Mouse (Mus musculus): Measurements from ENCODE around the gene Faah. TPM values are rescaled to one million over a fixed set of nuclear protein-coding genes. Genes with fewer than 3 reads are reported as not detected.
A peak's percentile ranks its signal among the peaks of the same experiment; 100 is the strongest.

Gene Faah
- polyA plus RNA-seq, 1 experiment from 2014 or later: 48.2 TPM

- 82% methylated on average over 2 of the region's 2 CpGs for WGBS
- ATAC-seq: peak; percentile 71
- Histone ChIP-seq H3K4me1 (replicated peaks) (no peaks in the 10 kb centered on the region), H3K27ac (no peak overlapping the region), H3K9me3 (no peaks in the 10 kb centered on the region), H3K36me3 (peaks cover 4% of the 10 kb centered on the region; the same call in 1 of the 2 replicates), H3K4me2 (replicated peaks) (no peak overlapping the region), H3K27me3 (replicated peaks) (no peaks in the 10 kb centered on the region), H3K9ac (no peak overlapping the region), H3K4me3 (replicated peaks) (no peak overlapping the region)
Measured at GRCm38 (mm10) chr4:116040466-116040865, 22.7 kb upstream of the Faah start.

- Histone ChIP-seq H3K9ac (no peak overlapping the region), H3K4me1 (replicated peaks) (no peaks in the 10 kb centered on the region), H3K4me3 (replicated peaks) (no peak overlapping the region), H3K9me3 (no peaks in the 10 kb centered on the region), H3K27me3 (replicated peaks) (no peaks in the 10 kb centered on the region), H3K27ac (no peak overlapping the region), H3K36me3 (peaks cover 11% of the 10 kb centered on the region), H3K4me2 (replicated peaks) (no peak overlapping the region)
- 88% methylated on average over 5 of the region's 5 CpGs for WGBS
- ATAC-seq: no peak
Measured at GRCm38 (mm10) chr4:116033374-116033773, 15.6 kb upstream of the Faah start.

DNA sequence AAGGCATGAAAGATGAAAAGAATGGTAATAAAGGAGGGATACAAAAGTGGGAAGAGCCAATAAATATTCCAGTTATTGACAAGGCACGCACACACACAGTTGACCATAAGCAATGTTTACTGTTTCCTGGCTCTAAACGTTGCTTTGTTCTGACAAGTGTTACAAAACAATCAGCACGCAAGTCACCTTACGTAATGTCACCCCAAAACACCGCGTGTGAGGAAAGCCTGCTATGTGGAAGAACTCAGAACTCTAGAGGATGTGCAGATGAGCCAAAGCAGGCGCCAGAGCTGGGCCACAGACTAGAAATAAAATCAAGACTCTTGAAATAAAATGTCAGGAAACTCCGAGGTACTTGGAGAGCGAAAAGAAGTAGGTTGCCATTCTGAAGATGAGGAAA, 15.2 kb upstream of the Faah start:
- no peak for ATAC-seq
- 89% methylated on average over 9 of the region's 9 CpGs for WGBS
- Histone ChIP-seq H3K36me3 (peaks cover 11% of the 10 kb centered on the region), H3K9ac (no peak overlapping the region), H3K9me3 (no peaks in the 10 kb centered on the region), H3K4me1 (replicated peaks) (no peaks in the 10 kb centered on the region), H3K27ac (no peak overlapping the region), H3K27me3 (replicated peaks) (no peaks in the 10 kb centered on the region), H3K4me2 (replicated peaks) (no peak overlapping the region), H3K4me3 (replicated peaks) (no peak overlapping the region)

DNA sequence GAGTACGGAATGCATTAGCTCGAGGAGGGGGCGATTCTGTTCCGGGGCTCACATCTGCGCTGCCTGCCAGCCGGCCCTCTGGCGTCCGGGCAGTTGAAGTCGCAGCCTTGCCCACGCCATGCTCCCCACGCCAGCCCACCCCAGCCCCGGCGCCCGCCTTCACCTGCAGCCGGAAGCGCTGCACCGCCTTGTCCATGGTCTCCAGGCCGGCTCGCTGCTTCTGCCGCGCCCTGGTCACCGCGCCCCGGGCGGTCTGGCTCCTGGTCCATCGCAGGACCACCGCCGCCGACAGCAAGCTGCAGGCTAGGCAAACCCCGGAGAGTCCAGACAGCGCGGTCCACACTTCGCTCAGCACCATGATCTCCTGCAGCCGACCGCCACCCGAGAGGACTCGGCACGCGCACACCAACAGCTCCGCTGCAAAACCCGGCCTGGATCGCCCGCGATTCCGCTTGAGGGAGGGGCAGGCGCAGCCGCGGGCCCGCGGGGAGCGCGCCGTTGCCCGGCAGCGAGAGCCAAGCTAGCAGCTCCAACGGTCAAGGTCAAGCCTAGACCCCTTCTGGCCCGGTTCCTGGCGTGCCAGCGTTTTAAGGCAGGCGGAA, 325 bp downstream of the Faah start:
- peak overlapping the region; percentile 67 for H3K9ac ChIP-seq
- WGBS: under 1% methylated on average over 60 of the region's 60 CpGs
- peaks cover 8% of the 10 kb centered on the region; the same call in 1 of the 2 replicates for H3K4me1 ChIP-seq (replicated peaks)
- peak overlapping the region; percentile 96 for H3K4me2 ChIP-seq (replicated peaks)
- H3K27me3 ChIP-seq (replicated peaks): peaks cover 17% of the 10 kb centered on the region
- H3K27ac ChIP-seq: peak overlapping the region; percentile 76
- no peaks in the 10 kb centered on the region for H3K9me3 ChIP-seq
- H3K36me3 ChIP-seq: no peaks in the 10 kb centered on the region
- ATAC-seq: peak; percentile 80
- peak overlapping the region; percentile 61 for H3K4me3 ChIP-seq (replicated peaks)

DNA sequence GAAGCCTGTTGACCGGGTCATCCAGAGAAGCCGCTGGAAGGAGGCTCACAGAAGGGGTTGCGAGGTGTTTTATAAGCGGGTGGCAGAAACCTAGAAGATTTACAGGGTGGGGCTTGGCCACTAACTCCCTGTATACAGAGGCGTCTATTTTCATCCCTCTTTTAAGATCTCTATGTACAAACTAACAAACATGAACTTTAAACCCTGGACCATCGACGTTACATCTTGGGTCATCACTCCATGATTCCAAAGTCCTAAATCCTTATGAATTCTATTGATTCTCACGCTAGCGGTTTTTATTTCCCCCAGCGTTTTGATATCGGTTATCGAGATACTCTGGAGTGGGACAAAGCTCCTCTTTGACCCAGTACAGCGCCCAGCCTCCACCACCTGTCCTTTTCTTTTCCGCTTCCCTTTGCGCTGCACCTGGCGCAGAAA, 845 bp downstream of the Faah start:
- peaks cover 17% of the 10 kb centered on the region for H3K27me3 ChIP-seq (replicated peaks)
- H3K9ac ChIP-seq: peak overlapping the region; percentile 67

GRCm38 (mm10) chr4:116016396-116016795, 1.3 kb downstream of the Faah start:
- no peak for ATAC-seq
- no peak overlapping the region for H3K27ac ChIP-seq
- no peaks in the 10 kb centered on the region for H3K9me3 ChIP-seq
- peaks cover 8% of the 10 kb centered on the region; the same call in 1 of the 2 replicates for H3K4me1 ChIP-seq (replicated peaks)
- WGBS: 42% methylated on average over 3 of the region's 3 CpGs
- no peaks in the 10 kb centered on the region for H3K36me3 ChIP-seq
- H3K4me3 ChIP-seq (replicated peaks): peak overlapping the region; percentile 61
- H3K4me2 ChIP-seq (replicated peaks): peak overlapping the region; percentile 96
- no peak overlapping the region for H3K9ac ChIP-seq
- peaks cover 17% of the 10 kb centered on the region for H3K27me3 ChIP-seq (replicated peaks)

More for the DNA sequence above, 845 bp downstream of the Faah start:
- H3K4me3 ChIP-seq (replicated peaks): peak overlapping the region; percentile 61
- peaks cover 8% of the 10 kb centered on the region; the same call in 1 of the 2 replicates for H3K4me1 ChIP-seq (replicated peaks)
- peak overlapping the region; percentile 76 for H3K27ac ChIP-seq
- 6% methylated on average over 16 of the region's 16 CpGs for WGBS
- H3K9me3 ChIP-seq: no peaks in the 10 kb centered on the region
- H3K4me2 ChIP-seq (replicated peaks): peak overlapping the region; percentile 96
- H3K36me3 ChIP-seq: no peaks in the 10 kb centered on the region
- ATAC-seq: peak; percentile 37

DNA sequence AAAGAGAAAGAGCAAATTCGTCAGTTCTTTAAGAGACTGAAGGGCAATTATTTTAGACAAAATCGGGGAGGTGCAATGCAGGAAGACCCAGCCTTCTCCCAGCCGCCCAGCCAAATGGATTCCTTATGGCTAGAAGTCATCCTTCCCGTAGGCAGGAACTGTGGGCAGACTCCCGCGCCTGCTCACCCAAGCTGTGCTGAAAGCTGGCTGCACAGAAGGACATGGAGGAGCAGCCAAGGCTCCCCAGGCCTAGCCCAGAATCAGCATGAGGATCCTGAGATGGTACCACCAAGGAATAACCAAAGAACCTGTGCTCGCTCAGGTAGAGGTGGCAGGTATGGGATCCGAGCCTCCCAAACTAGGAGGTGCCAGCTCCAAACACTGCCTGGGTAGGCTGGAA, 1.7 kb downstream of the Faah start:
- peak overlapping the region; percentile 61 for H3K4me3 ChIP-seq (replicated peaks)
- WGBS: 67% methylated on average over 8 of the region's 8 CpGs
- no peaks in the 10 kb centered on the region for H3K9me3 ChIP-seq
- H3K36me3 ChIP-seq: no peaks in the 10 kb centered on the region
- peaks cover 17% of the 10 kb centered on the region for H3K27me3 ChIP-seq (replicated peaks)
- no peak overlapping the region for H3K9ac ChIP-seq
- H3K27ac ChIP-seq: no peak overlapping the region
- ATAC-seq: no peak
- H3K4me1 ChIP-seq (replicated peaks): peaks cover 8% of the 10 kb centered on the region; the same call in 1 of the 2 replicates
- peak overlapping the region; percentile 96 for H3K4me2 ChIP-seq (replicated peaks)

DNA sequence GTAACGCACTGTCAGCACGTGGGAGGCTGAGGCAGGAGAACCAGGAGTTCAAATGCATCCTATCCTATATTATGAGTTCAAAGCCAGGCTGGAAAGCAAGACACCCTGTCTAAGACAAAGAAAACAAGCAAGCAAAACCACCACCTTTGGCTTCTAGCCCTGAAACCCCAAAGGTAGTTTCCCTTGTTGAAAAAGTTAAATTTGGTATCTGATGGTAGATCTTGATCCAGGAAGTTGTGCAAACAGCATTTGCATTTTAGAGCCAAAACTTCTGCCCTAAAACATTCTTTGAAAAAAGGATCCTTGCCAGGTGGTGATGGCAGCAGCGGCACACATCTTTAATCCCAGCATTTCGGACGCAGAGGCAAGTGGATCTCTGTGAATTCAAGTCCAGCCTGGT, 2.2 kb downstream of the Faah start:
- no peak overlapping the region for H3K9ac ChIP-seq
- H3K27ac ChIP-seq: no peak overlapping the region
- ATAC-seq: no peak
- H3K4me3 ChIP-seq (replicated peaks): no peak overlapping the region
- H3K4me2 ChIP-seq (replicated peaks): peak overlapping the region; percentile 96; the same call in 1 of the 2 replicates
- no peaks in the 10 kb centered on the region for H3K36me3 ChIP-seq
- no peaks in the 10 kb centered on the region for H3K9me3 ChIP-seq
- peaks cover 17% of the 10 kb centered on the region for H3K27me3 ChIP-seq (replicated peaks)
- peaks cover 8% of the 10 kb centered on the region; the same call in 1 of the 2 replicates for H3K4me1 ChIP-seq (replicated peaks)
- 82% methylated on average over 5 of the region's 5 CpGs for WGBS

- Histone ChIP-seq H3K27me3 (replicated peaks) (0 out of 2 replicates have a peak, but pooled peaks cover 3% of the 10 kb centered on the region), H3K4me2 (replicated peaks) (no peak overlapping the region), H3K4me3 (replicated peaks) (no peak overlapping the region), H3K9ac (no peak overlapping the region), H3K36me3 (no peaks in the 10 kb centered on the region), H3K9me3 (no peaks in the 10 kb centered on the region), H3K4me1 (replicated peaks) (0 out of 2 replicates have a peak, but pooled peaks cover 2% of the 10 kb centered on the region), H3K27ac (no peak overlapping the region)
- ATAC-seq: no peak
- 62% methylated on average over 8 of the region's 8 CpGs for WGBS
Measured at GRCm38 (mm10) chr4:116010186-116010585, 7.5 kb downstream of the Faah start.

DNA sequence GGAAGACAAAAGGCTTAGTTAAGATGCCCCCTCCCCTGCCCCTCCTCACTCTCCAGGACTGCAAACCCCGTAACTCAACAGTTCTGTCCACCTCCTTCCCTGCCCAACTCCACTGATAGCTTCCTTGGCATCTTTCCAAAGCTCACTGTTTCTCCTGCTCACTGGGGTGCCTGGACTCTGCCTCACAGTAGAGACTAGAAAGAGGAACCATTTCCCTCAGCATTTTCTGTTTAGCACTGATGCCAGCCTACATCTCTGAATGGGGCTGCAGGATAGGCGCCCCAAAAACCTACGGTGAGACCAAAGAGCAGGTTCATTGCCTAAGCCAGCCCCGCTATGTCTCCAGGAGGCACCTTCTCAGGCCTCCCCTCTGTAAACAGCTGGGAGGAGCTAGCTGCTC, 16.5 kb downstream of the Faah start:
- 74% methylated on average over 4 of the region's 4 CpGs for WGBS
- Histone ChIP-seq H3K27me3 (replicated peaks) (no peaks in the 10 kb centered on the region), H3K4me3 (replicated peaks) (no peak overlapping the region), H3K27ac (no peak overlapping the region), H3K4me2 (replicated peaks) (no peak overlapping the region), H3K36me3 (0 out of 2 replicates have a peak, but pooled peaks cover 2% of the 10 kb centered on the region), H3K9me3 (no peaks in the 10 kb centered on the region), H3K4me1 (replicated peaks) (no peaks in the 10 kb centered on the region), H3K9ac (no peak overlapping the region)
- no peak for ATAC-seq

DNA sequence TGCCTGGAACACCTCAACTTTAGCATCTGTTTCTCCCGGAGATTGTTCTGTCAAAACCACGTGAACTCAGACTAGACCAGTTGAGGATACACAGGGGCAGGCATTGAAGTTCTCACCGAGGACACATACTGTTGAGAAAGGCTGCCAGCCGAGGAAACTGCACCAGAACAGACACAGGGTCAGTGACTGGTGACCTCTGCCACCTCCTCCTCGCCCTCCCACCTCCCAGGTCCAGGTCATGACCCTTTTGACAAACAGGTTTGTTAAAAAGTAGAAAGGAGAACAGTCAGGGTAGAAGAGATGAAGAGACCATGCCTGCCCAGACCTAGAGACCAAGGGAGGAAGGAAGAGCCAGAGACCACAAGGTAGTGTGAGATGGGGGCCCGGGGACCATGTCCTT, 17.1 kb downstream of the Faah start:
- Histone ChIP-seq H3K9ac (no peak overlapping the region), H3K4me2 (replicated peaks) (no peak overlapping the region), H3K27me3 (replicated peaks) (no peaks in the 10 kb centered on the region), H3K4me3 (replicated peaks) (no peak overlapping the region), H3K4me1 (replicated peaks) (no peaks in the 10 kb centered on the region), H3K36me3 (0 out of 2 replicates have a peak, but pooled peaks cover 2% of the 10 kb centered on the region), H3K9me3 (no peaks in the 10 kb centered on the region), H3K27ac (no peak overlapping the region)
- 36% methylated on average over 6 of the region's 6 CpGs for WGBS
- no peak for ATAC-seq

DNA sequence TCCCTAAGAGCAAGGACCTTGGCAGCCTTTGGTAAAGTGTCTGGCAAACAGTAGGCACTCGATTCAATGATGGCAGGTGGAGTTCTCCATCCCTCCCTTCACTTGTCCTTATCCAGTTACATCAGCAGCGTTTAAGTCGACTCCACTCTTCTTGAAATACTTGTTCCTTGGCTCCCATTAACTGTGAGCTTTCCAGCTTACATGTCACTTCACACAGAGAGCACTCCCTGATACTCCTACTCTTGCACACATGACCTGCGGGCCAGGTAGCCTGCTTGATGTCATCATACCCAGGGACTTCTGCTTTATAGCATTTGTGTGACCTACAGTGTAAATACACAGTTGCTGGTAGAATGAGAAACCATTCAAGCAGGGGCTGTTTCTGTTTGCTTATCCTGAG, 21.0 kb downstream of the Faah start:
- Histone ChIP-seq H3K27ac (no peak overlapping the region), H3K9ac (no peak overlapping the region), H3K4me3 (replicated peaks) (no peak overlapping the region), H3K27me3 (replicated peaks) (no peaks in the 10 kb centered on the region), H3K9me3 (no peaks in the 10 kb centered on the region), H3K4me1 (replicated peaks) (no peaks in the 10 kb centered on the region), H3K4me2 (replicated peaks) (no peak overlapping the region), H3K36me3 (0 out of 2 replicates have a peak, but pooled peaks cover 2% of the 10 kb centered on the region)
- ATAC-seq: no peak
- 69% methylated on average over 4 of the region's 4 CpGs for WGBS

DNA sequence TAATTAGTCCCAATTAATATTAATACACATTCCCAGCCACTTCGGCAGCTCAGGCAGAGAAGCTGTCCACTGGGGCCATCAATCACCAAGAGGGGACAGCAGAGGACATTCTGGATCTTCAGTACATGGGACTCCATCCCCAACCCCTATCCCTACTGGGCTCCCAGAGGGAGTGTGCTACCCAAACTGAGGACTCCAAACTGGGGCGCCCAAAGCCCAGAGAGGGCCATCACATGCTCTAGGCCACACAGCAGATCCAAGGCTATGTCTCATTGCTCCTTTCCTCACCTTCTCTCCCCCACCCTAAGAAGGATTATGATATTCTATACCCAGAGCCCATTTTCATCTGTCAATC, 22.4 kb downstream of the Faah start:
- no peak overlapping the region for H3K4me2 ChIP-seq (replicated peaks)
- H3K9me3 ChIP-seq: no peaks in the 10 kb centered on the region
- H3K4me3 ChIP-seq (replicated peaks): no peak overlapping the region
- H3K4me1 ChIP-seq (replicated peaks): no peaks in the 10 kb centered on the region
- no peak overlapping the region for H3K9ac ChIP-seq
- 0 out of 2 replicates have a peak, but pooled peaks cover 2% of the 10 kb centered on the region for H3K36me3 ChIP-seq
- ATAC-seq: no peak; the same call in 1 of the 2 replicates
- WGBS: 78% methylated on average over 2 of the region's 2 CpGs
- no peaks in the 10 kb centered on the region for H3K27me3 ChIP-seq (replicated peaks)
- H3K27ac ChIP-seq: no peak overlapping the region

All from intestine, embryonic 15.5 days (tissue).